Mouse (Mus musculus): ENCODE measurements around the gene Iqub.

Iqub gene

DNA sequence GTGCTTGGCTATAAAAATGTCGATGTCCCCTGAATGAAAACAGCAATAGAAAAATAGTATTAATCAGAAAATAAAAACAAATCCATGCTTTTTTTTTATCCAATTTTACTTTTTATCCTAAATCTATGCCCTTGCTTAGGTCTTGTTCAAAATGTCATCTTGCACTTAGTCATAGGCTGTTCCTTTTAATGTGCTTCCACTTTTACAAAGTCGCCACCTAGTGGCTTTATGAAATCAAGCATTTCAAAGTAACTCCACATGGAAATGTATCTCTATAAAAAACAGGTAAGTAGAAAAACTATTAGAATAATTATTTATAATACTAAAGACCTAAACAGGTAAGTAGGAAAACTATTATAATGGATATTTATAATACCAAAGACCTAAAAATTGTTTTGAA is 1.3 kb upstream of the Iqub start:
- CTCF ChIA-PET, result interaction anchor here in 1 of 4 experiments (0.6 to 0.7 kb wide), 2 partner anchors 25 to 440 kb away, joined by 4 read pairs; no protein-coding TSS in a partner anchor
- POLR2A ChIA-PET, result interaction anchor here in 1 of 4 experiments (0.6 kb wide), 1 partner anchor 483 kb away, joined by 3 read pairs; no protein-coding TSS in a partner anchor

DNA sequence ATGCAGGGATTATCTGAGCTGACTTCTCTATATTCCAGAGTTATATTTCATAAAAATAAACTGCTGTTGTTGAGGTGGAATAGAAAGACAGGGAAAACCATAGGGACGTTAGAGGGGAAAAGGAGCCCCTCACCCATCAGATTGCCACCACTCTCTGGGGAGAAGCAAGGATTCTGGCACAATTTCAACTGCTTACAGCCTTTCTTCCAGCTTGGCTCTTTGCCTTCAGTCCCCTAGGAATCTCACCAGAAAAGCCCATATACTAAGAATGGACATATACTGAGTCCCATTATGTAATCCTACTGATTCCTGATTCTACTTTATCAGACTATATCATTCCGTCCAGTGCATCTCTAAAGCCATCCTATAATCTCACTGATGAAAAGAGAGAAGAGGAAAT is 10.7 kb downstream of the Iqub start:
- POLR2A ChIA-PET, result interaction anchor here in 1 of 4 experiments (0.7 kb wide), 1 partner anchor 155 kb away, joined by 3 read pairs; no protein-coding TSS in a partner anchor
- CTCF ChIA-PET, result no interaction called here

DNA sequence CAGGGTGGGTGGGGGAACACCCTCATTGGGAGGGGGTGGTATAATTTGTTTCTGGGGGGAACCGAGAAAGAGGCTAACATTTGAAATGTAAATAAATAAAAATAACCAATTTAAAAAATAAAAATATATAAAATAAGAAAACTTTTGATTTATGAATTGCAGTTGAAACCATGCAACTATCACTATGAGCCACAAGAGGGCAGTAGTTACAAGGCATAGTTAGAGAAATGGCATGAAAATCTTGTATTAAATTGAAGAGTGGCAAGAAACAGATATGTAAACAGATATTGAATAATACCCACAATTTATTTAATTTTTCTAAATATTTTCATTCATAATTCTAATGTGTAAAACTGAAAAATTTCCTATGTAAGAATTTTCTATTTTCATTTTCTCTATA is 24.5 kb downstream of the Iqub start:
- POLR2A ChIA-PET, result no interaction called here
- CTCF ChIA-PET, result interaction anchor here in 1 of 4 experiments (1.2 kb wide), 1 partner anchor 137 kb away, joined by 3 read pairs; no protein-coding TSS in a partner anchor

DNA sequence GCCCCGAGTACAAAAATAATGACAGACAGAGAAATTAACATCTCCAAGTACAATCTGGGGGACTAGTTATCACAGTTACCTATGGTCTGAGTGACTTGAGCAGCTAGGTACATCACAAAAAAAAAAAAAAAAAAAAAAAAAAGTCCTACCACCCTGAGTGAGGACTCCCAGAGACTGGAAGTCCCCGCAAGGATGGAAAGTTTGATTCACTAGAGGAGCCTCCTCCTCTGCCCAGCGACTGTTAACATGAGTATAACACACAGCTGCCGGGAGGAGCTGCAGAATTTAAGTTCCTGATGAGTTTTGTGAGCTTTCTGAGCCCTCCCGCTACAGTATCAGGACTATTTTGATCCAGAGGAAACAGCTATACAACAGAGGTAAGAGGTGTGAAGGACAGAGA is 28.3 kb downstream of the Iqub start:
- POLR2A ChIA-PET, result interaction anchor here in 1 of 4 experiments (0.7 kb wide), 1 partner anchor 41 kb away, joined by 3 read pairs; the partner anchor contains the start of genes Asb15 and Ndufa5

DNA sequence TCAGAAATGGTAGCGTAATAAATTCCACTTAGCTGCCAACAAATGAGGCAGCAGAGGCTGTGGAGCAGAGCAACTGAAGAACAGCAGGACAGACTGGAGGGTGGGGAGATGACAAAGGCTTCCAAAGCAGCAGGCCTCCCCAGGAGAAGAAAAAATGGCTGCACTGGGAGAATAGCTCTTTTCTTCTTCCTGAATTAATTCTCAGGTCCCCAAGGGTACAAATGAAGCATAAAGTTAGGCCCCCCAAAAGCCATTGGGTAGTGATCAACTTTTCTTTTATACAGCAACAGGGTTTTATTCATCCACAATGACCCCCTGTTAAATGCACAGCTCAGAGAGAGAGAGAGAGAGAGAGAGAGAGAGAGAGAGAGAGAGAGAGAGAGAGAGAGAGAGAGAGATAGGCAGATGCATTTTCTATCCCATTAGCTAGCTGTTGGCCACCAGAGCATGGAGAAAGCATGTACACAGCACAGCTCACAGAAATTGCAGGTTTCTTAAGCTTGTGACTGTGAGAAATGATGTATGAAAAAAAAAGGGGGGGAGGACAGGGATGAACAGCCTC is 44.2 kb downstream of the Iqub start:
- POLR2A ChIA-PET, result no interaction called here
- CTCF ChIA-PET, result interaction anchor here in 2 of 4 experiments (0.6 to 0.8 kb wide), 3 partner anchors 10 to 226 kb away, joined by 3 to 5 read pairs (median 3); no protein-coding TSS in a partner anchor

More for the DNA sequence above, 28.3 kb downstream of the Iqub start:
- CTCF ChIA-PET, result interaction anchor here in 1 of 4 experiments (0.6 kb wide), 1 partner anchor 763 kb away, joined by 4 read pairs; no protein-coding TSS in a partner anchor

DNA sequence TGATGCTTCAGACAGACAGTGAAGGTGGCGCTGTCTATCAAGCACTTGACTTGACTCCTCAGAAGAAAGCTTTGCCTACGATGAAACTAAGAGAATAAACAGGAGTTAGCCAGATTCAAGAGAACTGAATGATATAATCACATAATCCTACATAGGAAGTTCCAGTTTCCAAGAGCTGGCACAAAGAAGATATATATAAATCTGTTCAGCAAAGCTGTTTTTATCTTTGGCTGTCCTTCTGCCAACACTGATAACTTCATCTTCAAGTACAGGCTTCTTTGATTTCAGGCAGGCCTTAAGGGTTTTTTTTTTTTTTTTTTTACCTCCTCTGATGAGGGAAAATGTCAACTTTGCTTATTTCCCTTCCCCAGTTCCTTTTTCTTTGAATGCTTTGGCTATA is 44.7 kb downstream of the Iqub start:
- ChIA-PET CTCF (interaction anchor here in 1 of 4 experiments (0.7 to 0.8 kb wide), 2 partner anchors 226 to 809 kb away, joined by 5 to 6 read pairs; no protein-coding TSS in a partner anchor), POLR2A (no interaction called here)

DNA sequence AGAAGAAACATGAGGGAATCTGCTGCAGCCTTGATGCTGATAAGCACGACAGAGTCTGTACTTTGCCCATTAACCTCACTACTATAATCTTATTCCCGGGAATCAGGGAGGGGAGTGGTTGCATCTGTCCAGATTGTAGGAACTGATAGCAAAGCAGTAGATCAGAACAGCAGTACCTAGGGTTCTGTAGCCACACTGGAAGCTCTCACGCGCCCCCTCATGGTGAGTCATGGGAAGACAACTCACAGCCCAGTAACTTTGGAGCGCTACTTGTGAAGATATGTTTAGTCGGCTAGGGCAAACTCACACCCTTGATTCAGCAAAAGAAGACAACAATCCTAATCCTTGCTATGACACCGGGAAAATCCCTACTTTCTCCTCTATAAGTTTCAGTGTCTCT is 58.8 kb downstream of the Iqub start:
- CTCF ChIA-PET, result no interaction called here
- POLR2A ChIA-PET, result no interaction called here

DNA sequence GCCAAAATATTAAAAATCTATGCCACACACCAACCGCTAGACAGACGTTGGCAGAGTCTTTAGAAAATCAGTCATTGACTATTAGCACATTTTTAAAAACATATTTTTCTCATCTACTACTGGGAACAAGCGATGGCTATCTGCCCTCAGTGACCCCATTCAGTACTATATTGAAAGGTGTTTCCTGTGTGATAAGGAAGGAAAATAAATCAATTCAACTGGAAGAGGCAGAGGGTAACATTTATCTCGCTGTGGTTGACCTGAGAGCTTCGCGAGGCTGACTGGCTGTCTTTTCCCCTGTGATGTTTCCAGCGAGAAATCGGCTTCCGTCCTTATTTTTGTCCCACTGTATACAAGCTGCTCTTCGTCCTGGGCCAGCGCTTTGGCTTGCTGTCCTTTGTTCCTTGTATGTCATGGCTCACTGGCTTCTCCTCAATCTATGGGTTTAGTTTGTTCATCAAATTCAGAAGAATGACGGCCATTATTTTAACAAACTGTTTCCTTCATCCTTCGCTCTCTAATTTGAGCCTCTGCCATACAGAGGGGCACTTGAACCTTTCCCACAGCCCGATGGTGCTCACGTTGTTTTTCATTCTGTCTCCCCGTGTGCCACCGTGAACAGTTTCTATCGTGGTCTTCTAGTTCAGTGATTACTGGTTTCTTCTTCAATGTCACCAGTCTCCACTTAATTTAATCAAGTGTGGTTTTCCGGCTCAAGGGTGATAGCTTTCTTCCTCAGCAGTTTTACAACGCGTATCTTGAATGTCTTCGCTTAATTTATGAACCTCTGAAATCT is 63.6 kb downstream of the Iqub start:
- POLR2A ChIA-PET, result no interaction called here
- CTCF ChIA-PET, result no interaction called here

DNA sequence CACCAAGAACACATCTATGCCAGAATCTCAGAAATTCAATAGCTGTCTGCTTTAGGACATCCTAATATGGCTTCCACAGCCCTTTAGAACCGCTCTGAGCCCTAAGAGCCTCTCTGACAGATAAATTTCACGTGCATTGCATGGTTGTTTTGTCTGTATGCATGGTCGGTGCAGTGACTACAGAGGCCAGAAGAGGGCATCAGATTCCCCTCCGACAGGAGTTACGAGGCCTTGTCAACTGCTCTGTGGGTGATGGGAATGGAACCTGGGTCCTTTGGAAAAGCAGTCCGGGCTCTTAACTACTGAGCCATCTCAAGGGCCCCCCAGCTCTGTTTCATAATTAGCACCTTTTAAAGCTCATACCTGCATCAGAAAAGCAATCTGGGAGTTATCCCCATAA is 64.6 kb downstream of the Iqub start:
- POLR2A ChIA-PET, result no interaction called here

DNA sequence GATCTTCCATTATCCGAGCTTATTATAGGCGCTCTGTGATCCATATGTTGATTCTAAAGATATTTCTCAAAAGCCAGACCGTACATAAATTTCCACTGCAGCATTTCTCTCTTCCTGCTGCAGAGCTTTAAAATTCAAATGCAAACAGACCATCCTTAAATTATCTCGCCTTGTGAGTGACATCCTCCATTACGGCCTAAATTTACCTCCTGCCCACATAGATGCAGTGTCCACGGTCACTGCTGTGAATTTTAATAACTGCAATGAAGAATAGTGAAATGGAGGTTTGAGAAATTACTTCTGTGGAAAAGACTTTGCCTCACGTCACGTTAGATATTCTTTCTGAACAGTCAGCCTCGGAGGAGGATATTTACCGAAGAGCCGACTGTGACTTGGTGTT is 98.8 kb downstream of the Iqub start:
- POLR2A ChIA-PET, result no interaction called here

More for the DNA sequence above, 64.6 kb downstream of the Iqub start:
- CTCF ChIA-PET, result no interaction called here

DNA sequence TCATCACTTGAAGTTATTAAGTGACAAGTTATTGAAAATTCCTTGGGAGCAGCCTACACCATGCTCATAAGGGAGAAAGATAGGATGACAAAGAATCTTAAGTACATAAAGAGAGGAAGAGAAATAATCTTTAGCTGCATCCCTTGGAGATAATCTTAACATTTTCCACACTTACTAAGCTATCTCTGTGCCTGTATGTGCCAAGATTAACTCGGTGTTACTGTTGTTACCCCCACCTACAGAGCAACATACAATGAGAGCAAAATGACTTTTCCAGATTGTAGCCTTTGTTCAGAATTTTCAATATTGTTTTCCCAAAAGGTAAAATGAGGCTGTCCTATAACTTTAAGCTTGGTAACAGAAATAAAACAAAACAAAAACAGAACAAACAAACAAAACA is 99.4 kb downstream of the Iqub start:
- POLR2A ChIA-PET, result no interaction called here
- CTCF ChIA-PET, result no interaction called here

More for the DNA sequence above, 98.8 kb downstream of the Iqub start:
- CTCF ChIA-PET, result no interaction called here

DNA sequence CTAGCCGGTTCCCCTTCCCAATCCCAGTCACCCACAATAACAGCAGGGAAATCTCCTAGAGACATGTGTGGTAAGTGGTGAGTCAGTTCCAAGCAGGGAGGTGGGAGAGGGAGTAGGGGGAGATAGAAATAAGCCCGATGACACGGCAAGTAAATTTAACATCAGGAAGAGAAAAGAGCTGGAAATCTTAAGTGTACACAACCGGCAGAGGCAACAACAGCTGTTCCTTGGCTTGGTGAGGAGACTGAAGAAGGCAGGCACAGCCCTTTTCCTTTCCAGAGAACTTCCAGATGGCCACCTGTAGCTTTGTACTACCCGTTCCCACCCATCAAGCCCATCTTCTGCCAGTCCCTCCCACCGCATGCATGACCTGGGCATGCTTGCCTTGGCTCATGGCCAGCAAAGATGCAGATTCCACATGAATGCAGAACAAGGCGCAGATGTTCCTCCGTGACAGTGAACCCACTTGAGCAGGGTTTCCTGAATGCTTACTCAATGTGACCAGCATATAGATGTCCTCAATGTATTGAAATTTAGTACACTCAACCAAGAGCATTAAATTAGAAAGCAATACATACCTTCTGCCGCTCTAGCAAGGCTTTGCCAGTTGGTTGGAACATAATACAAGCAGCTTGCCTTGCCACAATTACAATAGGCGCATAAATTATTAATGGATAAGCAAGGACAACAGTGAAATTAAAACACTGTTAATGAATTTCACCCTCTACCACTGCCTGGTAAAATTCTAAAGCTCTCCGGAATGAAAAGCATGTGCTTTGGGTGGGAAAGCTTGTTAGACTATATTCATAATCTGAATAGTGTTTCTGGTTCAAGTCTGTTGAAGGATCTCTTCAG is 106.1 kb downstream of the Iqub start:
- ChIA-PET CTCF (no interaction called here), POLR2A (no interaction called here)

DNA sequence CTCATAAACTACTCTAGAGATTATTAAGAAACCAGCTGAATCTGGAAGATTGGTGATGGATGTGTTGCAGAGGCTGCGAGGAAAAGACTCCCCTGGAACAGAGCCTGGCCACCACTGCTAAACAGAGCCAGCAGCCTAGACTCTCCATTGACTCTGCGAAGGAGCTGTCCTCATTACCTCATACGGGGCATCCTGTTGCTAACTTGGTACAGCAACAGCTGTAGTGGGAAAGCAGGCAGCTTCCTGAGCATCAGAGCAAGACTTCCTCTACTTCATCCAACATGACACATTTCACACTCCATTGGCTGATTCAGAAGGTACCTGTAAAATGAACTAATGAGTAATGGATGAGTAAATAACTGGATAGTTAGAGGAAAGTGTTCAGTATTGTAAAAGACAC is 107.1 kb downstream of the Iqub start:
- CTCF ChIA-PET, result no interaction called here

DNA sequence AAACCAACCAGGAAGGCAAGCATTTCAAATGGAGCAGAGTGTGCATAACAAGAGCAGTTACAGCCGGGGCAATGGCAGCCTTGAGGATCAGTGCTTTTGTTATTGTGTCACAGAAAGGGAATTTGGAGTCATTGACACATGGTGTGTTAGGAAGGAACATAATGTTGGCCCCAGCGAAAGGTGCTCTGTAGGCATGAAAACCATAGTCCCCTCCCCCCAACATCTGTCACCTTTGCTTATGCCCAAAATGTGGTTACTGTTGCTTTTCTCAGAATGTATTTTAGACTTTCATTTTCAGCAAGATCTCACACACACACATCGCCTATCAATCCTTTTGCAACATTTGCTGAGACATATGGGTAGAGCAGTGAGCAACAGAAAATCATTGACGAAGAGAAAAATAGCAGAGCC is 117.6 kb downstream of the Iqub start:
- CTCF ChIA-PET, result no interaction called here
- POLR2A ChIA-PET, result no interaction called here

More for the DNA sequence above, 107.1 kb downstream of the Iqub start:
- POLR2A ChIA-PET, result no interaction called here
